Mouse (Mus musculus): ENCODE results near the gene Klf11.

GRCm38 (mm10) chr12:24654065-24654862 lies 3.2 kb downstream of the Klf11 start:
- TF ChIP-seq CTCF (conservative IDR thresholded peaks at IDR 0.05; ENCODE audit: low read length), result no peak
- TF ChIP-seq NANOG (IDR thresholded peaks at IDR 0.05; ENCODE audit: borderline replicate concordance, low read length), result no peak
